Mouse (Mus musculus) kidney, adult 2 months (tissue): ENCODE measurements around the gene Acsbg2.

Experiments used
- CTCF ChIP-seq: fragments of 200-500 bp; conservative IDR thresholded peaks from 2 replicates; pipeline ENCODE4 v1.5.1; 2011; ENCODE audit warnings: low read depth, mild to moderate bottlenecking, control low read depth, low read length, moderate library complexity, mixed read lengths; ENCODE audit not compliant: insufficient read depth, insufficient read length
- POLR2A ChIP-seq: fragments of 200-500 bp; IDR thresholded peaks from one replicate; pipeline ENCODE4 v1.6.1; 2011; ENCODE audit warnings: low read depth, low read length, control low read depth

DNA sequence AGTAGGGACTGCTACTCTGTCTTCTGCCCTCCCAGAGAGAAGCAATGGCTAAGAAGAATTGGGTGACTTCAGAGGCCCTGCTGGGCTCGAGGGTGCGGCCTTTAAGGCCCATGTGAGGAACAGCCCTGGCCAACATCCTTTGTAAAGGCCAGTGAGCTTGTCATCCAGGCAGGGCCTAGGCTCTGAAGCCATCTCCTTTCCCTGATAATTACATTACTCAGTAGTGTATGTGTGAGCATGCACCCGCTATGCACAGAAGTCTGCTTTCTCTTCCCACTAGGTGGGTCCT is 59.2 kb downstream of the Acsbg2 start:
- TF ChIP-seq POLR2A = no peak
- TF ChIP-seq CTCF = no peak
